Comparison of ENCODE assay signal across 15 mouse cellular contexts in the genomic region with DNA sequence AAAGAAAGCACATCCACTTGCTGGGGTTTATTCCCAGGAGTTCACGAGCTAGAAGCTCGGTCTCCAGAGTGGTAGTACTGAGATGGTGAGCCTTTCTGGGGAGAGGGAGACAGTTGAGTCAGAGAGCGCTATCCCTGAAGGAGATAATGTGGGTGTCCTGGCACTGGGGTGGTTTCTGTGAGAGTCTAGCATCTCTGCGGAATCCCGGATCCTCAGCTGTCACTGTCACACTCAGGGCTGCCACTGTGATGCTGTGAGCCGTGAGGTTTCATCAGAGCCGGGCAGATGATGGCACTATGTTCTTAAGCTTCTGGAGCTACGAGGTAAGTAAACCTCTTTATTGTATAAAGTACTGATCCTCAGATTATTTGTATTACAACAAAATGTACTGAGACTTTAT.
"Had no signal": no experiment of that assay in that cellular context is flagged by ENCODE, and none has a peak within 500 bp of the region (broad histone marks: within the 10 kb centered on the region; RNA-seq: fewer than 3 reads in every experiment).

No protein-coding gene starts in this region.

- H3K4me3 ChIP-seq: midbrain, embryonic 10.5 days; midbrain, embryonic 12.5 days; neural tube, embryonic 12.5 days; stomach, embryonic 15.5 days had no signal

- H3K27ac ChIP-seq: midbrain, embryonic 10.5 days; midbrain, embryonic 12.5 days; neural tube, embryonic 12.5 days; stomach, embryonic 15.5 days; stomach, postnatal 0 days had no signal

- H3K9ac ChIP-seq: lung, embryonic 14.5 days; midbrain, embryonic 12.5 days; neural tube, embryonic 12.5 days; stomach, embryonic 15.5 days had no signal

- H3K36me3 ChIP-seq: midbrain, embryonic 10.5 days; midbrain, embryonic 12.5 days; neural tube, embryonic 12.5 days; stomach, embryonic 15.5 days had no signal

- ATAC-seq: midbrain, embryonic 16.5 days had no signal

- DNase-seq: lung, adult 18-20 months; lung, embryonic 14.5 days; lung, postnatal 10 days; lung, postnatal 4 days; midbrain, embryonic 14.5 days; right cerebral cortex, postnatal 14 days; thymus, adult 2 months; thymus, postnatal 25 days; thymus, postnatal 4 days had no signal

- H3K9me3 ChIP-seq: midbrain, embryonic 10.5 days; midbrain, embryonic 12.5 days; neural tube, embryonic 12.5 days; stomach, embryonic 15.5 days had no signal

- H3K4me2 ChIP-seq: lung, embryonic 14.5 days; midbrain, embryonic 12.5 days; neural tube, embryonic 12.5 days; stomach, embryonic 15.5 days had no signal
